Mouse (Mus musculus): ENCODE measurements at regions not wholly inside any gene's neighbourhood (a gene's known extent, or its start where the extent isn't known, plus 50 kb on each side); places are given as distances from the start of the nearest gene placed in this dataset.

GRCm38 (mm10) chr11:52628875-52629274, 135.6 kb upstream of the Fstl4 start:
- no peak for ATAC-seq (ENCODE audit: low TSS enrichment)

GRCm38 (mm10) chr11:52629776-52630175, 134.7 kb upstream of the Fstl4 start:
- no peak for ATAC-seq (ENCODE audit: low TSS enrichment)

- no peak for ATAC-seq (ENCODE audit: low TSS enrichment)
Observed at GRCm38 (mm10) chr11:52631579-52631978, 132.9 kb upstream of the Fstl4 start.

- ATAC-seq (ENCODE audit: low TSS enrichment) = peak; percentile 31; the same call in 1 of the 2 replicates
Observed at GRCm38 (mm10) chr11:52634189-52634588, 130.2 kb upstream of the Fstl4 start.

- no peak for ATAC-seq (ENCODE audit: low TSS enrichment)
Observed at GRCm38 (mm10) chr11:52635716-52636389, 128.6 kb upstream of the Fstl4 start.

- no peak for ATAC-seq (ENCODE audit: low TSS enrichment)
Observed at GRCm38 (mm10) chr11:52638939-52639338, 125.5 kb upstream of the Fstl4 start.

- peak; percentile 65; the same call in 1 of the 2 replicates for ATAC-seq (ENCODE audit: low TSS enrichment)
Observed at GRCm38 (mm10) chr11:52641725-52642338, 122.6 kb upstream of the Fstl4 start.

GRCm38 (mm10) chr11:52644081-52644768, 120.2 kb upstream of the Fstl4 start:
- ATAC-seq (ENCODE audit: low TSS enrichment) = no peak

- ATAC-seq (ENCODE audit: low TSS enrichment) = peak; percentile 74
Observed at GRCm38 (mm10) chr11:52648176-52648839, 116.1 kb upstream of the Fstl4 start.

- peak; percentile 88 for ATAC-seq (ENCODE audit: low TSS enrichment)
Observed at GRCm38 (mm10) chr11:52648849-52649400, 115.5 kb upstream of the Fstl4 start.

- peak; percentile 65 for ATAC-seq (ENCODE audit: low TSS enrichment)
Observed at GRCm38 (mm10) chr11:52654640-52655039, 109.8 kb upstream of the Fstl4 start.

- ATAC-seq (ENCODE audit: low TSS enrichment) = no peak
Observed at GRCm38 (mm10) chr11:52655720-52656474, 108.5 kb upstream of the Fstl4 start.

GRCm38 (mm10) chr11:52661234-52661633, 103.2 kb upstream of the Fstl4 start:
- 0 out of 2 replicates have a peak, but pooled peaks have one; percentile 29 for ATAC-seq (ENCODE audit: low TSS enrichment)

GRCm38 (mm10) chr11:52661894-52662593, 102.4 kb upstream of the Fstl4 start:
- no peak for ATAC-seq (ENCODE audit: low TSS enrichment)

GRCm38 (mm10) chr11:52665343-52665742, 99.1 kb upstream of the Fstl4 start:
- peak; percentile 92 for ATAC-seq (ENCODE audit: low TSS enrichment)

GRCm38 (mm10) chr11:52675022-52675421, 89.4 kb upstream of the Fstl4 start:
- ATAC-seq (ENCODE audit: low TSS enrichment) = no peak

- peak; percentile 73; the same call in 1 of the 2 replicates for ATAC-seq (ENCODE audit: low TSS enrichment)
Observed at GRCm38 (mm10) chr11:52678259-52678658, 86.2 kb upstream of the Fstl4 start.

GRCm38 (mm10) chr11:52685436-52685835, 79.0 kb upstream of the Fstl4 start:
- ATAC-seq (ENCODE audit: low TSS enrichment) = peak; percentile 27; the same call in 1 of the 2 replicates

- no peak for ATAC-seq (ENCODE audit: low TSS enrichment)
Observed at GRCm38 (mm10) chr11:52692701-52693100, 71.7 kb upstream of the Fstl4 start.

GRCm38 (mm10) chr11:52701682-52702081, 62.8 kb upstream of the Fstl4 start:
- ATAC-seq (ENCODE audit: low TSS enrichment) = no peak

Data from frontal cortex, adult (tissue).